In genomic region chr6:100323756-100324430, GRCm38 (mm10) we compare ENCODE assay signal across 10 mouse cellular contexts. TPM values are rescaled to one million over a fixed set of nuclear protein-coding genes. Genes with fewer than 3 reads are reported as not detected.
A peak's percentile ranks its signal among the peaks of the same experiment; 100 is the strongest.
DNase-seq lines count a peak whose midpoint lies in the region; ATAC-seq lines count a peak whose summit lies in the region.
"Had no signal": no experiment of that assay in that cellular context is flagged by ENCODE, and none has a peak within 500 bp of the region (broad histone marks: within the 10 kb centered on the region; RNA-seq: fewer than 3 reads in every experiment).

No protein-coding gene starts in this region.

- peak; percentile 19 for DNase-seq in heart, adult 8-10 months (ENCODE audit: low spot score)
- DNase-seq in urinary bladder, postnatal 25 days (ENCODE audit: low spot score) = peak; percentile 17
- no peak for DNase-seq in urinary bladder, postnatal 4 days (ENCODE audit: low spot score in 2 of 2)
- peak; percentile 5 to 8 for DNase-seq in heart, postnatal 36 days
- no peak for DNase-seq in limb, embryonic 10.5 days (ENCODE audit: low spot score)
- no peak for DNase-seq in MN1 (ENCODE audit: low spot score)

- no peak overlapping the region for H3K4me3 ChIP-seq in heart, embryonic 12.5 days
- H3K4me3 ChIP-seq in limb, embryonic 10.5 days = no peak overlapping the region
- H3K4me3 ChIP-seq: forebrain, embryonic 13.5 days; midbrain, embryonic 10.5 days had no signal

- intact Hi-C loops in heart, postnatal 36 days (cut with DNase I) = no loop called here

- H3K27me3 ChIP-seq in heart, embryonic 12.5 days (replicated peaks) = peaks cover 25% of the 10 kb centered on the region
- H3K27me3 ChIP-seq in limb, embryonic 10.5 days (ENCODE audit: low read depth, poor library complexity, severe bottlenecking) = peaks cover 36% of the 10 kb centered on the region
- H3K27me3 ChIP-seq: forebrain, embryonic 13.5 days had no signal

- WGBS in heart, embryonic 12.5 days = 69% methylated on average over 10 of the region's 10 CpGs
- 92% methylated on average over 10 of the region's 10 CpGs for WGBS in limb, embryonic 10.5 days

- no peak overlapping the region for H3K27ac ChIP-seq in heart, embryonic 12.5 days (ENCODE audit: poor library complexity, severe bottlenecking)
- H3K27ac ChIP-seq in limb, embryonic 10.5 days = no peak overlapping the region
- H3K27ac ChIP-seq: forebrain, embryonic 13.5 days; midbrain, embryonic 10.5 days had no signal

- no peak overlapping the region for H3K9ac ChIP-seq in heart, embryonic 12.5 days
- H3K9ac ChIP-seq: forebrain, embryonic 13.5 days had no signal

- no peaks in the 10 kb centered on the region for H3K9me3 ChIP-seq in heart, embryonic 12.5 days (replicated peaks)
- H3K9me3 ChIP-seq in limb, embryonic 10.5 days (replicated peaks) = no peaks in the 10 kb centered on the region
- H3K9me3 ChIP-seq: forebrain, embryonic 13.5 days; midbrain, embryonic 10.5 days had no signal

- ATAC-seq in heart, embryonic 12.5 days (ENCODE audit: insufficient number of reproducible peaks, low FRiP score) = no peak
- ATAC-seq: forebrain, embryonic 13.5 days had no signal

- H3K4me1 ChIP-seq in heart, embryonic 12.5 days (replicated peaks) = no peaks in the 10 kb centered on the region
- H3K4me1 ChIP-seq in limb, embryonic 10.5 days = peaks cover 6% of the 10 kb centered on the region; the same call in 1 of the 2 replicates

- H3K4me2 ChIP-seq in heart, embryonic 12.5 days = no peak overlapping the region
- H3K4me2 ChIP-seq: forebrain, embryonic 13.5 days; liver, embryonic 11.5 days had no signal

- H3K36me3 ChIP-seq in heart, embryonic 12.5 days = no peaks in the 10 kb centered on the region
- H3K36me3 ChIP-seq in limb, embryonic 10.5 days = no peaks in the 10 kb centered on the region
- H3K36me3 ChIP-seq: midbrain, embryonic 10.5 days had no signal

RNA-seq across cellular contexts. Expression of gene Rybp, which starts 36.6 kb away (rescaled TPM):
- 10 to 100 TPM in 2 of 4 experiments, 1 to 10 TPM in 2; 9.6 to 11.9 (median 10.5) TPM for total RNA-seq in heart, adult 8-10 months (2022)
- polyA plus RNA-seq in heart, embryonic 12.5 days (2016; fragmentation: Nextera tagmentation; extraction: Ambion mirVana) = 17.1 and 18.0 TPM in 2 replicates
- total RNA-seq in heart, postnatal 36 days (2021) = 10 to 100 TPM; 11.4 to 14.9 TPM
- polyA plus RNA-seq in limb, embryonic 10.5 days (2016; fragmentation: Nextera tagmentation; extraction: Ambion mirVana) = 14.1 and 15.9 TPM in 2 replicates

Comparison
In these comparisons a context has a peak if more than half of its experiments do, and no peak if none do; other contexts are left out.
1. DNase-seq: peak in heart, adult 8-10 months (single experiment), urinary bladder, postnatal 25 days (single experiment) and heart, postnatal 36 days (2 of 2); none in urinary bladder, postnatal 4 days (0 of 2), limb, embryonic 10.5 days (single experiment) and MN1 (single experiment).